Mouse (Mus musculus) C2C12 (cell line): ENCODE data around the gene Ggta1.

Experiments used
- CEBPB ChIP-seq: IDR thresholded peaks from one replicate; pipeline ENCODE4 v1.6.1; 2011; ENCODE audit warnings: low read depth, mild to moderate bottlenecking, control low read depth, moderate library complexity
- CTCF ChIP-seq: IDR thresholded peaks from one replicate; pipeline ENCODE4 v1.5.1; 2011; ENCODE audit not compliant: control insufficient read depth, insufficient read depth, insufficient read length
- MYOD1 ChIP-seq: IDR thresholded peaks from one replicate; pipeline ENCODE4 v1.6.1; 2011; ENCODE audit warnings: low read depth; ENCODE audit not compliant: control insufficient read depth, insufficient read length
- USF1 ChIP-seq: IDR thresholded peaks from one replicate; pipeline ENCODE4 v1.6.1; 2011; ENCODE audit warnings: low read depth, mild to moderate bottlenecking, control low read depth, moderate library complexity

GRCm38 (mm10) chr2:35440480-35440879, 22.6 kb downstream of the Ggta1 start:
- TF ChIP-seq CTCF (no peak), CEBPB (no peak), USF1 (no peak), MYOD1 (no peak)
